Comparison of ENCODE assay signal across 8 mouse cellular contexts in genomic region chr4:59388447-59389030, GRCm38 (mm10). TPM values are rescaled to one million over a fixed set of nuclear protein-coding genes. Genes with fewer than 3 reads are reported as not detected.
A peak's percentile ranks its signal among the peaks of the same experiment; 100 is the strongest.
DNase-seq lines count a peak whose midpoint lies in the region; ATAC-seq and TF ChIP-seq lines count a peak whose summit lies in the region.

No protein-coding gene starts in this region.

- peaks cover 16% of the 10 kb centered on the region for H3K4me1 ChIP-seq in embryonic facial prominence, embryonic 10.5 days
- H3K4me1 ChIP-seq in kidney, adult 2 months (ENCODE audit: control insufficient read depth, insufficient read depth, low read length), result peaks cover 16% of the 10 kb centered on the region
- peaks cover 4% of the 10 kb centered on the region; the same call in 1 of the 2 replicates for H3K4me1 ChIP-seq in limb, embryonic 14.5 days (ENCODE audit: control insufficient read depth, insufficient read depth, low read length)

- 57% methylated on average over 13 of the region's 13 CpGs for WGBS in embryonic facial prominence, embryonic 10.5 days
- 23% methylated on average over 13 of the region's 13 CpGs for WGBS in kidney, adult 2 months
- WGBS in limb, embryonic 14.5 days, result 20% methylated on average over 13 of the region's 13 CpGs

- H3K27me3 ChIP-seq in embryonic facial prominence, embryonic 10.5 days (replicated peaks; ENCODE audit: low read depth, poor library complexity, severe bottlenecking), result no peaks in the 10 kb centered on the region
- H3K27me3 ChIP-seq in kidney, adult 2 months (replicated peaks; ENCODE audit: control insufficient read depth, insufficient read depth, low read length), result no peaks in the 10 kb centered on the region
- no peaks in the 10 kb centered on the region for H3K27me3 ChIP-seq in limb, embryonic 14.5 days (ENCODE audit: control insufficient read depth, insufficient read depth, low read length)

- H3K4me3 ChIP-seq in embryonic facial prominence, embryonic 10.5 days, result no peak overlapping the region
- peak overlapping the region; percentile 1; the same call in 1 of the 2 replicates for H3K4me3 ChIP-seq in kidney, adult 2 months (ENCODE audit: insufficient read depth, low read depth, low read length)
- H3K4me3 ChIP-seq in limb, embryonic 14.5 days (replicated peaks; ENCODE audit: low read length), result no peak overlapping the region

- TF ChIP-seq POLR2A in kidney, adult 2 months (IDR thresholded peaks at IDR 0.05; ENCODE audit: low read depth, low read length), result no peak
- TF ChIP-seq POLR2A in limb, embryonic 14.5 days (IDR thresholded peaks at IDR 0.05; ENCODE audit: borderline replicate concordance, extremely low read depth, insufficient read depth, insufficient read length), result no peak

- H3K27ac ChIP-seq in embryonic facial prominence, embryonic 10.5 days (replicated peaks), result peak overlapping the region; percentile 35; the same call in 1 of the 2 replicates
- H3K27ac ChIP-seq in kidney, adult 2 months (ENCODE audit: insufficient read depth, low read depth, low read length), result peak overlapping the region; percentile 80
- H3K27ac ChIP-seq in limb, embryonic 14.5 days (replicated peaks; ENCODE audit: low read depth, low read length), result no peak overlapping the region

- no peaks in the 10 kb centered on the region for H3K9me3 ChIP-seq in embryonic facial prominence, embryonic 10.5 days
- no peaks in the 10 kb centered on the region for H3K9me3 ChIP-seq in limb, embryonic 14.5 days (ENCODE audit: control insufficient read depth, low read length)

- ATAC-seq in cerebellum, adult (ENCODE audit: insufficient number of reproducible peaks, low FRiP score, low TSS enrichment), result no peak
- no peak for ATAC-seq in limb, embryonic 14.5 days (ENCODE audit: low FRiP score, low read depth)
- no peak for ATAC-seq in monocyte, adult 5-6 weeks (replicated peaks; ENCODE audit: insufficient number of reproducible peaks, low FRiP score, low TSS enrichment, poor library complexity, severe bottlenecking)
- ATAC-seq in activated CD4-positive, CD25-positive, alpha-beta regulatory T cell, adult 4 months, result no peak

- peak; percentile 16 to 19 for DNase-seq in cerebellum, postnatal 14 days
- no peak for DNase-seq in embryonic facial prominence, embryonic 10.5 days (ENCODE audit: low spot score)
- DNase-seq in kidney, adult 2 months, result peak; percentile 39
- DNase-seq in limb, embryonic 14.5 days (ENCODE audit: low spot score), result no peak
- no peak for DNase-seq in cerebellum, postnatal 4 days (ENCODE audit: low spot score in 2 of 2)

- H3K36me3 ChIP-seq in embryonic facial prominence, embryonic 10.5 days (replicated peaks), result no peaks in the 10 kb centered on the region
- no peaks in the 10 kb centered on the region for H3K36me3 ChIP-seq in kidney, adult 2 months (ENCODE audit: control insufficient read depth, insufficient read depth, low read length)
- H3K36me3 ChIP-seq in limb, embryonic 14.5 days (ENCODE audit: control insufficient read depth, insufficient read depth, low read length), result no peaks in the 10 kb centered on the region

- TF ChIP-seq CTCF in kidney, adult 2 months (conservative IDR thresholded peaks at IDR 0.05; ENCODE audit: insufficient read depth, insufficient read length, low read depth, low read length), result no peak; the same call in 1 of the 2 replicates

- 0 out of 2 replicates have a peak overlapping the region, but pooled peaks have one; percentile 12 for H3K9ac ChIP-seq in limb, embryonic 14.5 days (ENCODE audit: low read depth, low read length, severe bottlenecking)

- peak overlapping the region; percentile 23 for H3K4me2 ChIP-seq in limb, embryonic 14.5 days (replicated peaks; ENCODE audit: low read depth, low read length, severe bottlenecking)

RNA-seq across cellular contexts. Expression of gene Susd1, which starts 49.9 kb away (rescaled TPM):
- 1.6 and 2.2 TPM in 2 replicates for polyA plus RNA-seq in embryonic facial prominence, embryonic 10.5 days (2016; fragmentation: Nextera tagmentation; extraction: Ambion mirVana)
- polyA plus RNA-seq in kidney, adult 2 months (2012; rRNA removed), result 7.3 and 8.8 TPM in 2 replicates
- polyA plus RNA-seq in limb, embryonic 14.5 days (2012; rRNA removed), result 5.6 and 6.5 TPM in 2 replicates
- polyA plus RNA-seq in limb, embryonic 14.5 days (2014; fragmentation: Nextera tagmentation; extraction: Ambion mirVana), result 1.7 and 2.3 TPM in 2 replicates
- total RNA-seq in monocyte, adult 5-6 weeks (2017), result 19.5 to 24.7 TPM (median 23.7 TPM) in 3 replicates
- 1 to 10 TPM; 1.0 to 3.0 TPM for polyA plus RNA-seq in activated CD4-positive, CD25-positive, alpha-beta regulatory T cell, adult 4 months (2017; shearing (Covaris generic))

Comparison
In these comparisons a context has a peak if more than half of its experiments do, and no peak if none do; other contexts are left out.
1. DNase-seq: peak in cerebellum, postnatal 14 days (2 of 2) and kidney, adult 2 months (single experiment); none in embryonic facial prominence, embryonic 10.5 days (single experiment), limb, embryonic 14.5 days (single experiment) and cerebellum, postnatal 4 days (0 of 2).